Mouse (Mus musculus) hematopoietic multipotent progenitor cell, adult 10-12 weeks (in vitro differentiated cells): ENCODE data around the gene Rgs17. TPM values are rescaled to one million over a fixed set of nuclear protein-coding genes. Genes with fewer than 3 reads are reported as not detected.

ENCODE experiments used
- polyA plus RNA-seq: library from polyadenylated mRNA; stranded (reverse); fragments of >175 nt; gene quantifications from 2 replicates; pipeline ENCODE4 v1.2.3, GENCODE M21; 2012; ENCODE audit warnings: low replicate concordance

The Rgs17 gene
- polyA plus RNA-seq, result not detected in 2 replicates

GRCm38 (mm10) chr10:5922294-5922828, at the start of gene Rgs17:
Rgs17 (minus strand) TSS chr10:5922400.

GRCm38 (mm10) chr10:5823740-5824491, 98.3 kb downstream of the Rgs17 start, which contains the start of gene Mtrf1l:
Mtrf1l (minus strand) TSS chr10:5823910.

GRCm38 (mm10) chr10:5805243-5805730, 116.9 kb downstream of the Rgs17 start, which contains the start of gene Fbxo5:
Fbxo5 (minus strand) TSS chr10:5805600.

Other genes starting within 250 kb of the Rgs17 start
- 1.00 and 5.7 TPM in 2 replicates for gene Fbxo5, start 116.8 kb downstream of the Rgs17 start, polyA plus RNA-seq
- 3.1 and 3.6 TPM in 2 replicates for gene Mtrf1l, start 98.5 kb downstream of the Rgs17 start, polyA plus RNA-seq